Mouse (Mus musculus) layer of hippocampus, postnatal 14 days (tissue): Measurements from ENCODE around the gene Ran. TPM values are rescaled to one million over a fixed set of nuclear protein-coding genes. Genes with fewer than 3 reads are reported as not detected.
"Not testable (repeated sequence)": the region's sequence is repeated elsewhere in the genome, so short reads cannot be mapped to it uniquely, and the experiment has no call there.

Experiments
- DNase-seq, 2 experiments: peaks; one replicate each; pipeline ENCODE4 v3.0.0; 2021 to 2022; ENCODE audit warnings: low spot score in 2 of 2, mixed read lengths in 1 of 2
- long read RNA-seq, 2 experiments: library from polyadenylated mRNA; stranded (forward); transcript quantifications; one replicate each; pipeline ENCODE4 v2.0.0; 2021
- total RNA-seq, 2 experiments: library from RNA; stranded (reverse); gene quantifications; 2 replicates each; pipeline ENCODE4 v1.2.3; 2021

Gene Ran
- 100 to 1,000 TPM; 153 to 155 TPM for total RNA-seq
- long read RNA-seq, experiment 1, transcript Ran-202 (6 exons, 2,423 nt): minor isoform, 25 of 215 reads
- long read RNA-seq, experiment 1, transcript Ran-201 (7 exons, 2,377 nt): major isoform, 176 of 215 reads
- long read RNA-seq, experiment 1, partial matches to known transcripts: 5 of 215 reads
- long read RNA-seq, experiment 1, other reads (novel, unspliced or antisense): 9 of 215 reads
- long read RNA-seq, experiment 2, transcript Ran-201 (7 exons, 2,377 nt): major isoform, 290 of 335 reads
- long read RNA-seq, experiment 2, transcript Ran-202 (6 exons, 2,423 nt): minor isoform, 30 of 335 reads
- long read RNA-seq, experiment 2, partial matches to known transcripts: 5 of 335 reads
- long read RNA-seq, experiment 2, other reads (novel, unspliced or antisense): 10 of 335 reads

- DNase-seq: peak; percentile 94 to 96
Observed at GRCm38 (mm10) chr5:129019497-129020299, at the start of gene Ran. TSS of gene Ran (plus strand) at chr5:129020069.

DNA sequence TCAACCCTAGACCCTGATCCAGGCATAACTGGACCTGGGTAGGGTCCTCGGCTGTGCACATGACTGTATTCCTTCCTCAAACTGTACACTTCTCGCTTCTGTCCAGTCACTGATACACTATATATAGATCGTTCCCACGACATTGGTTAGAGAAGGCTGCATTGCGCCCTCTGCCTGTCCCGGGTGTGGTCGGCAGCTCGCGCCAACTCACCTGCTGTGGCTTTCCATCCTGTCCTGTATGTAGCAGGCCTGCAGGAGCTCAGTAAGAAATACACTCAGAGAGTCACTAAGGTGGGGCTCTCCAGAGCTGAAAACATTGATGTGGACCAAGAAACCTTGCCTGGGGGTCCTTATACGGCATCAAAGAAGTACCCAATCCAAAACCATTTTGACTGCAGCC lies 49.0 kb upstream of the Ran start:
- DNase-seq: no peak

DNA sequence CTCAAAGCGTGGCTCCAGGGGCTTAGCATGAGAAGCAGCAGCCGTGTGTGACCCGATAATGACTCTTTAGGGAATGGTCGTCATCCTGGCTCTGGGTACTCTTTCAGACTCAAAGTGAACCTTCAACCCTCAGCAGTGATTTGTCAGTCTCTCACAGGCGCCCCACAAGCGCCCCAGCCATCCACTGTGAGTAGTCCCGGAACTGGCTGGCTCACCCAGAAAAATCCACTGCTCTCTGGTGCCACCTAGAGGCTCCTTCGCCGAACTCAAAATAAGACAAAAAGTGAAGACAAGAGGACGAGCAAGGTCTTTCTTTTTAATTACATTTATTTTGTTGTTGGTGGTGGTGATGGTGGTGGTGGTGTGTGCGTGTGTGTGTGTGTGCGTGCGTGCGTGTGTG lies 48.6 kb upstream of the Ran start:
- peak; percentile 76 to 82 for DNase-seq

GRCm38 (mm10) chr5:128976266-128976665 lies 43.6 kb upstream of the Ran start:
- DNase-seq: no peak

DNA sequence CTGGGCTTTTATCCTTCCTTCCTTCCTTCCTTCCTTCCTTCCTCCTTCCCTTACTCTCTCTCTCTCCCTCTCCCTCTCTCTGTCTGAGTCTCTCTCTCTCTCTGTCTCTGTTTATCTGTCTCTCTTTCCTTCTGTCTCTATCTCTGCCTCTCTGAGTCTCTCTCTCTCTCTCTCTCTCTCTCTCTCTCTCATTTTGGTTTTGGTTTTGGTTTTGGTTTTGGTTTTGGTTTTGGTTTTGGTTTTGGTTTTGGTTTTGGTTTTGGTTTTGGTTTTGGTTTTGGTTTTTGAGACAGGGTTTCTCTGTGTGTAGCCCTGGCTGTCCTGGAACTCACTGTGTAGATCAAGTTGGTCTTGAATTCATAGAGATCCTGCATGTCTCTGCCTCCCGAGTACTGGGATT lies 42.4 kb upstream of the Ran start:
- DNase-seq: not testable (repeated sequence)

DNA sequence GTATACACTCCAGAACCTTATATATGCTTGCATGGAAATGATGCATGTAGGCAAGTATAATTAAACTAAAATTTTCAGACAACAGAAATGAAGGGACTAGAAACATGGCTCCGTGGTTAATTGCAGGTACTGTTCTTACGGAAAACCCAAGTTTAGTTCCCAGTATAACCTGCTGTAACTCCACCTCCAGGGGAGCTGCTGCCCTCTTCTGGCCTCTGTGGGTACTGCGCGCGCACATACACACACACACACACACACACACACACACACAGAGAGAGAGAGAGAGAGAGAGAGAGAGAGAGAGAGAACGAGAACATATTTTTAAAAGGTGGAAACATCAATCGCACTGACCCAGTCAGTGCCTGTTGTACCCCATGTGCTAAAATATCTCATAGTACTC lies 40.9 kb upstream of the Ran start:
- DNase-seq: no peak

DNA sequence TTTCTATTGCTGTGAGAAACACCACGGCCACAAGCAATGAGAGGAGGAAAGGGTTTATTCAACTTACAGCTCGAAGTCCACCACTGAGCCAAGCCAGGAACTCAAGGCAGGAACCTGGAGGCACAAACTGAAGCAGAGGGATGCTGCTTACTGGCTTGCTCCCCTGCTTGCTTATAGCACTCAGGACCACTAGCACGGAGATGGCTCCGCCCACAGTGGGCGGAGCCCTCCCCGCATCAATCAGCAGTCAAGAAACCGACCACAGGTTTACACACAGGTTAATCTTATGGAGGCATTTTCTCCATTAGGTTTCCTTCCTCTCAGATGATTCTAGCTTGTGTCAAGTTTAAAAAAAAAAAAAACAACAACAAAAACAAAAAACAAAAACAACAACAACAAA lies 39.0 kb upstream of the Ran start:
- DNase-seq: no peak

GRCm38 (mm10) chr5:128981607-128982006 lies 38.3 kb upstream of the Ran start:
- peak in 1 of 2 experiments; percentile 49 for DNase-seq

- no peak for DNase-seq
Observed at GRCm38 (mm10) chr5:128984536-128984935, 35.3 kb upstream of the Ran start.

GRCm38 (mm10) chr5:128985946-128986345 lies 33.9 kb upstream of the Ran start:
- DNase-seq: no peak

- DNase-seq: no peak
Observed at GRCm38 (mm10) chr5:128987141-128987954, 32.5 kb upstream of the Ran start.

GRCm38 (mm10) chr5:129000706-129001468 lies 19.0 kb upstream of the Ran start:
- DNase-seq: no peak

GRCm38 (mm10) chr5:129002571-129003011 lies 17.3 kb upstream of the Ran start:
- DNase-seq: no peak

GRCm38 (mm10) chr5:129005416-129005815 lies 14.5 kb upstream of the Ran start:
- no peak for DNase-seq

- no peak for DNase-seq
Observed at GRCm38 (mm10) chr5:129006031-129006788, 13.7 kb upstream of the Ran start.

- no peak for DNase-seq
Observed at GRCm38 (mm10) chr5:129007105-129007957, 12.5 kb upstream of the Ran start.

- DNase-seq: no peak
Observed at GRCm38 (mm10) chr5:129008008-129008407, 11.9 kb upstream of the Ran start.

DNA sequence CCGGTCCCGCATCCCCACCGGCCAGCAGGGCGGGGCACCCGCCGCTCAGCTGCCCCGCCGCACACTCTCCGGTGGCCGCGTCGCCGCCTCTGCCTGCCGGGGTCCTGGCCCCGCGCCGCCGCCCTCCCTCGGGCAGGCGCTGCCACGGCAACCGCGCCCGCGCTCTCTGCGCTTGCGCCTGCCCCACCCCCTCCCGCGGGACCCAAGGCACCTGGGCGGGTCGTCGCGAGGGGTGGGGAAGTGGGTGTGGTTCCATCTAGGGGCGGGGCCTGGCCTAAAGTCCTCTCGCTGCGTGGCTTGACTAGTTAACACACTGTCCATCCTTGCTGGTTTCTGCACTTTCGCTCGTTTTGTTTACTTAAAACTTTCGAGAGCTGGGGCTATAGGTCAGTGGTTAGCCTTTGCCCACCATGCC lies 11.4 kb upstream of the Ran start, which contains the start of gene Stx2:
Gene Stx2, minus strand, starts transcription at position 163 of the 415 bp plus-strand sequence.
- peak; percentile 87 to 90 for DNase-seq

GRCm38 (mm10) chr5:129009577-129009976 lies 10.3 kb upstream of the Ran start:
- DNase-seq: no peak
